Mouse (Mus musculus): Measurements from ENCODE around the gene Efcab12. TPM values are rescaled to one million over a fixed set of nuclear protein-coding genes. Genes with fewer than 3 reads are reported as not detected.

The Efcab12 gene
- total RNA-seq, 2 experiments from 2014 or later, result 0.15 to 0.26 TPM

Small RNA genes lying within 50 kb of the gene (microRNA-seq; reads per million reads assigned to microRNA genes)
- gene Mir7660, result not detected

Other genes with a start within 250 kb of the Efcab12 start
- under 1 TPM; 0.26 to 0.29 TPM for gene Mkrn2os, start 245.8 kb downstream of the Efcab12 start, total RNA-seq (2021)
- gene Mkrn2, start 236.5 kb downstream of the Efcab12 start, total RNA-seq (2021), result 10 to 100 TPM; 38.2 to 40.9 TPM
- gene Raf1, start 161.8 kb downstream of the Efcab12 start, total RNA-seq (2021), result 100 to 1,000 TPM; 123 to 137 TPM
- under 1 TPM; 0.66 to 0.73 TPM for gene Tmem40, start 76.0 kb downstream of the Efcab12 start, total RNA-seq (2021)
- 100 to 1,000 TPM; 103 to 106 TPM for gene Cand2, start 63.9 kb downstream of the Efcab12 start, total RNA-seq (2021)
- gene Rpl32, start 29.7 kb downstream of the Efcab12 start, total RNA-seq (2021), result 1,000 to 10,000 TPM; 1,342 to 1,439 TPM
- gene Mbd4, start 15.0 kb upstream of the Efcab12 start, total RNA-seq (2021), result 1 to 10 TPM; 4.8 to 5.4 TPM
- 10 to 100 TPM; 16.7 to 18.6 TPM for gene Ift122, start 15.1 kb upstream of the Efcab12 start, total RNA-seq (2021)
- gene Rho, start 93.3 kb upstream of the Efcab12 start, total RNA-seq (2021), result under 1 TPM; 0.62 to 0.93 TPM
- not detected for gene H1foo, start 106.5 kb upstream of the Efcab12 start, total RNA-seq (2021)
- 100 to 1,000 TPM; 125 to 133 TPM for gene Plxnd1, start 156.6 kb upstream of the Efcab12 start, total RNA-seq (2021)